Mouse (Mus musculus) testis, adult 2 months (tissue): ENCODE results near the gene Hsd3b6. TPM values are rescaled to one million over a fixed set of nuclear protein-coding genes. Genes with fewer than 3 reads are reported as not detected.
"Not testable (repeated sequence)": the region's sequence is repeated elsewhere in the genome, so short reads cannot be mapped to it uniquely, and the experiment has no call there.

Source experiments
- H3K27ac ChIP-seq: fragments of 200-500 bp; 2 replicates; pipeline ENCODE4 v1.5.1; 2012; ENCODE audit warnings: low read depth, low read length; ENCODE audit not compliant: control insufficient read depth, insufficient read depth
- H3K27me3 ChIP-seq: fragments of 200-500 bp; 2 replicates; pipeline ENCODE4 v1.6.1; 2012; ENCODE audit warnings: mild to moderate bottlenecking, low read length, moderate library complexity; ENCODE audit not compliant: control insufficient read depth, insufficient read depth
- H3K36me3 ChIP-seq: fragments of 200-500 bp; 2 replicates; pipeline ENCODE4 v1.6.1; 2012; ENCODE audit warnings: mild to moderate bottlenecking, low read length; ENCODE audit not compliant: control insufficient read depth, insufficient read depth
- H3K4me1 ChIP-seq: fragments of 200-500 bp; 2 replicates; pipeline ENCODE4 v1.6.1; 2012; ENCODE audit warnings: low read length; ENCODE audit not compliant: control insufficient read depth, insufficient read depth
- H3K4me3 ChIP-seq: fragments of 200-500 bp; 2 replicates; pipeline ENCODE4 v1.5.1; 2012; ENCODE audit warnings: low read depth, mild to moderate bottlenecking, low read length, moderate library complexity, mixed read lengths; ENCODE audit not compliant: control insufficient read depth
- CTCF ChIP-seq: fragments of 200-500 bp; IDR thresholded peaks from 2 replicates; pipeline ENCODE4 v1.5.1; 2012; ENCODE audit warnings: low read depth, mild to moderate bottlenecking, inconsistent platforms, low read length, moderate library complexity; ENCODE audit not compliant: control insufficient read depth, insufficient read depth, insufficient replicate concordance
- POLR2A ChIP-seq: fragments of 200-500 bp; IDR thresholded peaks from 2 replicates; pipeline ENCODE4 v1.6.1; 2012; ENCODE audit warnings: low read depth, mild to moderate bottlenecking, inconsistent platforms, low read length, moderate library complexity; ENCODE audit not compliant: control insufficient read depth
- polyA plus RNA-seq: library from polyadenylated mRNA; depleted of rRNA; stranded (reverse); fragments of >200 nt; gene quantifications from 2 replicates; pipeline ENCODE4 v1.2.3, GENCODE M21; 2012

Gene Hsd3b6
- polyA plus RNA-seq, 1 experiment = 97.3 TPM

DNA sequence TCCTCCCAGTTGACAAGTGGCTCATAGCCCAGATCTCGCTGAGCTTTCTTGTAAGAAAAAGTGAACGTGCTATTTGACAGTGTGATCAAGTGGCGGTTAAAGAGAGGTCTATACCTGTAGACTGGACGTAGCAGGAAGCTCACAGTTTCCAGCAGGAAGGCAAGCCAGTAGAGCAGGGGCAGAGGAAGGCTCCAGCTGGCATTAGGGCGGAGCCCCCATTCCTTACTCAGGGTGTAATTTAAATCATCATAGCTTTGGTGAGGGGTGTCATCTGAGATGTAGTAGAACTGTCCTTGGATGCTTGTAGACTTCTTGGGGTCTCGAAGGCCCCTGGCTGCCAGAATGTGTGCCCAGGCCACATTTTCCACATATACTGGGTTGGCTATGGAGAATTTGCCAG, 38.4 kb upstream of the Hsd3b6 start:
- H3K27ac ChIP-seq = no peak overlapping the region
- H3K4me1 ChIP-seq = no peaks in the 10 kb centered on the region
- H3K4me3 ChIP-seq = no peak overlapping the region
- no peaks in the 10 kb centered on the region for H3K36me3 ChIP-seq
- no peaks in the 10 kb centered on the region for H3K27me3 ChIP-seq
- TF ChIP-seq POLR2A (no peak), CTCF (no peak)

DNA sequence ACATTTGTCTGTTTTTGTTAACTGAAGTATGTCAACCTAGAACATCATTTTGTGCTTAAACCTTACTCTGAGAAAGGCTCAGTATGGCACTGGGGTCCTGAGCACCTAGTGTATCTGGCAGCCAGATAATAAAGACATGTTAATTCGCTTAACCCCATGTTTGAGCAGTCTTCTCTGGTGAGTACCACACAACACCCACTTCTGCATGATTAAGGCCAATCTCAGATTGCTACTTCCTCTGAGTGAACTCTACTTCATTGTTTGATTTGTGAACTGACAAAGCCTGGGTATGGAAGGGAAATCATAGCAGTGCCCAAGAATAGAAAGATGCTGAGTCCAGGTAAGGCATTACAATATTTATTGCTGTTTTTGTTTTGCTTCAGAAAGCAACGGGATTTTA, 37.6 kb upstream of the Hsd3b6 start:
- H3K36me3 ChIP-seq = no peaks in the 10 kb centered on the region
- no peak overlapping the region for H3K4me3 ChIP-seq
- H3K27ac ChIP-seq = no peak overlapping the region
- no peaks in the 10 kb centered on the region for H3K4me1 ChIP-seq
- H3K27me3 ChIP-seq = no peaks in the 10 kb centered on the region
- TF ChIP-seq CTCF (no peak), POLR2A (no peak)

DNA sequence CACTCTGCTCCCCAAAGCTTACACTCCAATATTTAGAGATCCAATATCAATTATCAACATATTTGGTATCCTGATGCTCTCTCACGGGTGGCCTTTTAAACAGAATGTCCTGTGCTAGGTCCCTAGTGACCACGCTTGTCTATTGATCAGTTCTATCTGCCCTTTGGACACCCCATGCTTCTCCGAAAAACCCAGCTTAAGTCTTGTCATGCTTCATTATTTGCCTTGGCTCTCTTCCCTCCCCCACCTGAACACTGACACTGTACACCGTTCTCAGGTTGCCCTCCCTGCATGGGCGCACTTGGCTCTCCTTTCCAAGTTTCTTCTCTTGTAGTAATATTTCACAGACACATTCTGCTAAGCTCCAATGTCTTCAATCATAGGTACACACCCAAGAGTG, 36.0 kb upstream of the Hsd3b6 start:
- no peak for TF ChIP-seq CTCF
- no peak for TF ChIP-seq POLR2A
- Histone ChIP-seq H3K36me3 (no peaks in the 10 kb centered on the region), H3K27me3 (no peaks in the 10 kb centered on the region), H3K27ac (no peak overlapping the region), H3K4me1 (no peaks in the 10 kb centered on the region), H3K4me3 (no peak overlapping the region)

DNA sequence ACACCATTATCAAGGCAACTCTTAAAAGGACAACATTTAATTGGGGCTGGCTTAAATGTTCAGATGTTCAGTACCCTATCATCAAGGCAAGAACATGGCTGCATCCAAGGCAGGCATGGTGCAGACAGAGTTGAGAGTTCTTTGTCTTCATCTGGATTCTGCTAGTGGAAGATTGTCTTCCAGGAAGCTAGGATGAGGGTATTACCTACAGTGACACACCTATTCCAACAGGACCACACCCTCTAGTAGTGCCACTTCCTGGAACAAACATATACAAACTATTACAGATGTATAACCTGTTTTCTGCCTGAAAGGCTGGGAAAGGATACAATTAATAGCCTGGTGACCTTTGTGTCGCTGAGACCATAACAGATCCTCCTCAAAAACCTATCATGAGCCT, 34.7 kb upstream of the Hsd3b6 start:
- TF ChIP-seq CTCF (no peak), POLR2A (no peak)
- Histone ChIP-seq H3K4me3 (no peak overlapping the region), H3K4me1 (no peaks in the 10 kb centered on the region), H3K27me3 (no peaks in the 10 kb centered on the region), H3K27ac (no peak overlapping the region), H3K36me3 (no peaks in the 10 kb centered on the region)

DNA sequence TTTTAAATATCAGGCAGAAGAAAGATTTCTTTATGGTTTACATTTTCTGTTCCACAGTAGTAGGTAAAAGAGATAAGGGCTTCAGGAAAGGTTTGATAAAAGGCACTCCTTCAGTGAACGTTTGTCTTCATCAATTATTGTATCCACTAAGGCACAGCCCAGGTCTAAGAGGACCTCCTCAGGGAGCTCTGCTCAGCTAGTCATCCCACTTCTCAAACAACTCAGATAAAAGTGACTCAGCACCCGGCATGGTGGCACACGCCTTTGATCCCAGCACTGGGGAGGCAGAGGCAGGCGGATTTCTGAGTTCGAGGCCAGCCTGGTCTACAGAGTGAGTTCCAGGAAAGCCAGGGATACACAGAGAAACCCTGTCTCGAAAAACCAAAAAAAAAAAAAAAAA, 1.6 kb downstream of the Hsd3b6 start:
- H3K4me1 ChIP-seq, H3K27me3 ChIP-seq, H3K36me3 ChIP-seq, H3K4me3 ChIP-seq, H3K27ac ChIP-seq: not testable (repeated sequence)

DNA sequence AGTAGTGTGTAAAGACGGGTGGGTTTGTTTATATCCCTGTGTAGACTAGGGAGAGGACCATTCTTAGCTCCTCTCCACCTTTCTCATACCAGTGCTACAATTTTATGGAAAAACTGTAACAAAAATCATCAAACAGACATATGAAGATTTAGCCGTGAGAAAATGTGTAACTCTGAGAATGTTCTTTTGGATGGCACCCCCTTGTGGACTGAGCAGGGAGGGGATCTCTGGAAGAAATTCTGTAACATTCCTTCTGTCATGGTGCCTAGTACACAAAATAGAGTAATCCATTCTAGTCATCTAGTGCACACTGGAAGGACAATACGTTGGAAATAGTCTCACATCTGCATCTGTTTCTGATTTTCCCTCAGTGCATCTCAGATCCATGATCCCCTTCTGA, 9.2 kb downstream of the Hsd3b6 start:
- not testable (repeated sequence) for H3K4me1 ChIP-seq, H3K27ac ChIP-seq, H3K27me3 ChIP-seq, H3K36me3 ChIP-seq, H3K4me3 ChIP-seq

DNA sequence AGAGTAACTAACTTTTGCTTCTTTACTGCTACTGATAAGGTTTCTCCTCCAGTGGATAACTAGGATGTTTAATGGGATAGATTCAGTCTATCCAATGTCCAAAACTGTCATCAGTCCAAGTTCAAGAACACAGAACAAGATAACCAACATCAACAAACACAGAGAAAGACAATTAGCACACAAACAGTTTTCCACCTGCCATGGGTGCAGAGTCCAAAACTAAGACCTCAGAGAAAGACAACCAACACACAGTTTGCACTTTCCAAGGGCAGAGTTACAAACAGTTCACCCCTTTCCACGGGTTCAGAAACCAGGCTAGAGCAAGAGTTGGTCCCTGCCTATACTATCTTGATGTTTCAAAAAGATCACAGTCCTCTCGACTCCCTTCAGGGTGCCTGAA, 27.7 kb downstream of the Hsd3b6 start:
- Histone ChIP-seq H3K4me3 (no peak overlapping the region), H3K4me1 (no peaks in the 10 kb centered on the region), H3K27ac (no peak overlapping the region), H3K27me3 (no peaks in the 10 kb centered on the region), H3K36me3 (no peaks in the 10 kb centered on the region)
- TF ChIP-seq POLR2A (no peak), CTCF (no peak)

DNA sequence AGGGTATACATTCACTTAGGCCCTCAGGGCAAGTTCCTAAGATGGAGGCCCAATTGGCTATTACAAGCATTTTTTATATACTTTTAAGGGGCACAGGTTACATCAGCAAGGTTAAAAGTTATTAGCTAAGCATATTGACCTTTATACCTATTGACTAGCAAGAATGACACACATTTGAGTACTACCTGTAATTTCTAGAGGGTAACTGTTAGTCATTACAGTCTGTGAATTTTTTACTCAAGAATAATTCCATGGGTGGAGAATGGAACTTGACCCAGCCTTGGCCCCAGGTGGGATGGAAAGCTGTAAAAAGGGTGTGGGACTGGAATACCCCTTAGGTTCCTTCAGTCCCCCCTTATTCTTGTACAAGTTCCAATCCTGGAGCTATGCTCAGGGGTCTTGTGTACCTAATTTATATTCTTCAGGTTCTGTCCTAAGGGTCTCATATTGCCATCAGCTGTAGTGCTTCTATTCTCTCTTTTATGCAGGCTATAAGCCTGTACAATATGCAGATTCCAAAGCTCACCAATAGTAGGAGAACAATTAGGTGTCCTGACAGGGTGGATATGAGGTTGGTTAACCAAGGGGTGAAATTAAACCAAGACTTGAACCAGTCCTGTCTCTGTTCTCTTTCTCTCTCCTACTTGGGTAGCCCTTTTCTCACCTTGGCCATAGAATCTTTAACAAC, 31.9 kb downstream of the Hsd3b6 start:
- Histone ChIP-seq H3K27ac (no peak overlapping the region), H3K36me3 (no peaks in the 10 kb centered on the region), H3K27me3 (no peaks in the 10 kb centered on the region), H3K4me1 (no peaks in the 10 kb centered on the region), H3K4me3 (no peak overlapping the region)
- TF ChIP-seq CTCF = no peak
- no peak for TF ChIP-seq POLR2A
